8 mouse cellular contexts compared by ENCODE assay signal in the genomic region with DNA sequence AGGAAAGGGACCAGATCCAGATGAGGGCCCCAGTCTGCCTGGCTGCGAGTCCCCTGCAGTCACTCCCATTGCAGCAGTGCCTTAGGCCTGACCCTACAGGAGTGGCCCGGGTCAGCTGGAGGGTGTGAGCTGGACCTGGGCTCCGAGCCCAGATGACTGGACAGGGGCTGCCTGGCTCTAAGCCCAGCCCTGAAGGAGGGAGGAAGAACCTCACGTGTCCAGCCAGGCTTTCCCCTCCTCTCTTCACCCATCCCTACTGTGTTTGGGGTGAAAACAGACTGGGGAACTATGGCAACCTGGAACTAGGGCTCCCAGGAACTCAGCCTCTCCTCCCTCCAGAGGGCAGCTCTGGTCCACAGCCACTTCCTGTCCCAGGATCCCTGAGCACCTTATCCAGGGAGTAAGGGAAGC. TPM values are rescaled to one million over a fixed set of nuclear protein-coding genes. Genes with fewer than 3 reads are reported as not detected.
DNase-seq lines count a peak whose midpoint lies in the region; ATAC-seq and TF ChIP-seq lines count a peak whose summit lies in the region.

No protein-coding gene starts in this region.

- no peak overlapping the region for H3K4me2 ChIP-seq in forebrain, embryonic 15.5 days (replicated peaks)
- H3K4me2 ChIP-seq in midbrain, embryonic 16.5 days (ENCODE audit: low read length) = no peak overlapping the region

- no peak overlapping the region for H3K4me3 ChIP-seq in C2C12 (ENCODE audit: insufficient read depth, poor library complexity, severe bottlenecking)
- no peak overlapping the region for H3K4me3 ChIP-seq in forebrain, embryonic 15.5 days
- no peak overlapping the region for H3K4me3 ChIP-seq in midbrain, embryonic 16.5 days (ENCODE audit: low read depth, low read length)

- 67% methylated on average over 4 of the region's 4 CpGs for WGBS in forebrain, embryonic 15.5 days
- 62% methylated on average over 4 of the region's 4 CpGs for WGBS in midbrain, embryonic 16.5 days

- ATAC-seq in forebrain, embryonic 15.5 days (replicated peaks) = peak; percentile 13; the same call in 1 of the 2 replicates
- ATAC-seq in midbrain, embryonic 16.5 days = peak; percentile 44
- no peak for ATAC-seq in inflammation-experienced regulatory T-cells, adult 6 months

- peak overlapping the region; percentile 28 for H3ac ChIP-seq in C2C12 (ENCODE audit: control insufficient read depth, insufficient read length, low read depth)

- H3K9ac ChIP-seq in forebrain, embryonic 15.5 days (replicated peaks) = no peak overlapping the region
- H3K9ac ChIP-seq in midbrain, embryonic 16.5 days (ENCODE audit: low read depth, low read length) = no peak overlapping the region

- H3K36me3 ChIP-seq in C2C12 (ENCODE audit: control insufficient read depth, insufficient read depth) = peaks cover 7% of the 10 kb centered on the region
- peaks cover 38% of the 10 kb centered on the region for H3K36me3 ChIP-seq in forebrain, embryonic 15.5 days
- H3K36me3 ChIP-seq in midbrain, embryonic 16.5 days (ENCODE audit: control insufficient read depth, insufficient read depth, low read length) = peaks cover 22% of the 10 kb centered on the region

- intact Hi-C loops in heart, postnatal 36 days (cut with DNase I) = loop anchor here (1.0 to 5.0 kb wide), 2 partner anchors 26 to 182 kb away; a partner anchor contains a TSS

- H3K79me3 ChIP-seq in C2C12 (ENCODE audit: low read depth) = no peaks in the 10 kb centered on the region

- H3K27ac ChIP-seq in forebrain, embryonic 15.5 days (replicated peaks) = no peak overlapping the region
- H3K27ac ChIP-seq in midbrain, embryonic 16.5 days (ENCODE audit: low read length) = no peak overlapping the region

- DNase-seq in adrenal gland, adult (ENCODE audit: inconsistent age in 2 of 2, low spot score in 1 of 2) = peak; percentile 94
- DNase-seq in heart, postnatal 36 days = peak; percentile 89 to 92
- peak; percentile 60 to 71 for DNase-seq in layer of hippocampus, postnatal 10 days (ENCODE audit: low spot score in 2 of 2)
- no peak for DNase-seq in thymus, postnatal 14 days

- H3K27me3 ChIP-seq in C2C12 (ENCODE audit: control insufficient read depth, insufficient read depth, insufficient read length) = peaks cover 22% of the 10 kb centered on the region
- H3K27me3 ChIP-seq in forebrain, embryonic 15.5 days = peaks cover 10% of the 10 kb centered on the region
- peaks cover 9% of the 10 kb centered on the region for H3K27me3 ChIP-seq in midbrain, embryonic 16.5 days (ENCODE audit: control insufficient read depth, insufficient read depth, low read depth, low read length)

- H3K9me3 ChIP-seq in forebrain, embryonic 15.5 days = no peaks in the 10 kb centered on the region
- H3K9me3 ChIP-seq in midbrain, embryonic 16.5 days (replicated peaks; ENCODE audit: control insufficient read depth, low read length, poor library complexity, severe bottlenecking) = no peaks in the 10 kb centered on the region

- no peaks in the 10 kb centered on the region for H3K79me2 ChIP-seq in C2C12 (ENCODE audit: control insufficient read depth, insufficient read depth)

- TF ChIP-seq CTCF in C2C12 (IDR thresholded peaks at IDR 0.05; ENCODE audit: control insufficient read depth, insufficient read depth, insufficient read length) = no peak

- H3K4me1 ChIP-seq in forebrain, embryonic 15.5 days = no peaks in the 10 kb centered on the region
- H3K4me1 ChIP-seq in midbrain, embryonic 16.5 days (ENCODE audit: control insufficient read depth, insufficient read depth, low read length) = no peaks in the 10 kb centered on the region

TF ChIP-seq in C2C12, 6 proteins besides CTCF, POLR2A, EP300 and RAD21:
- no peak for TF ChIP-seq MYOG (IDR thresholded peaks at IDR 0.05; ENCODE audit: control insufficient read depth, extremely low read depth, insufficient read length)
- peak; percentile 78 for TF ChIP-seq USF1 (IDR thresholded peaks at IDR 0.05; ENCODE audit: low read depth)
- TF ChIP-seq MYOD1 (IDR thresholded peaks at IDR 0.05; ENCODE audit: control insufficient read depth, insufficient read length, low read depth) = no peak
- peak; percentile 15 for TF ChIP-seq MAX (IDR thresholded peaks at IDR 0.05)
TF ChIP-seq in C2C12: peak in this region for 2.

RNA-seq across cellular contexts. Expression of a gene that starts 8.6 kb away (rescaled TPM):
- 38.3 TPM for polyA plus RNA-seq in C2C12 (2012; fragmentation: generic; extraction: Trizol)
- polyA plus RNA-seq in forebrain, embryonic 15.5 days (2015; fragmentation: Nextera tagmentation; extraction: Ambion mirVana) = 111 and 112 TPM in 2 replicates
- 10 to 100 TPM; 15.3 to 16.1 TPM for total RNA-seq in heart, postnatal 36 days (2021)
- total RNA-seq in layer of hippocampus, postnatal 10 days (2021) = 10 to 100 TPM; 75.8 to 78.6 TPM
- polyA plus RNA-seq in midbrain, embryonic 16.5 days (2015; fragmentation: Nextera tagmentation; extraction: Ambion mirVana) = 119 and 123 TPM in 2 replicates
- polyA plus RNA-seq in inflammation-experienced regulatory T-cells, adult 6 months (2017; shearing (Covaris generic)) = 10 to 100 TPM; 19.0 to 21.9 (median 19.3) TPM

RNA-seq across cellular contexts. Expression of a gene that starts 11.0 kb away (rescaled TPM):
- 9.9 TPM for polyA plus RNA-seq in C2C12 (2012; fragmentation: generic; extraction: Trizol)
- polyA plus RNA-seq in forebrain, embryonic 15.5 days (2015; fragmentation: Nextera tagmentation; extraction: Ambion mirVana) = 15.3 and 15.8 TPM in 2 replicates
- total RNA-seq in heart, postnatal 36 days (2021) = 1 to 10 TPM; 6.9 to 9.9 TPM
- total RNA-seq in layer of hippocampus, postnatal 10 days (2021) = 10 to 100 TPM; 11.8 to 14.8 TPM
- polyA plus RNA-seq in midbrain, embryonic 16.5 days (2015; fragmentation: Nextera tagmentation; extraction: Ambion mirVana) = 15.4 and 17.9 TPM in 2 replicates
- 1 to 10 TPM; 4.4 to 5.8 (median 5.2) TPM for polyA plus RNA-seq in inflammation-experienced regulatory T-cells, adult 6 months (2017; shearing (Covaris generic))

RNA-seq across cellular contexts. Expression of a gene that starts 14.7 kb away (rescaled TPM):
- 0.02 TPM for polyA plus RNA-seq in C2C12 (2012; fragmentation: generic; extraction: Trizol)
- polyA plus RNA-seq in forebrain, embryonic 15.5 days (2015; fragmentation: Nextera tagmentation; extraction: Ambion mirVana) = 0.05 and 0.06 TPM in 2 replicates
- 10 to 100 TPM; 35.6 to 39.7 TPM for total RNA-seq in heart, postnatal 36 days (2021)
- 1 to 10 TPM; 4.1 to 4.7 TPM for total RNA-seq in layer of hippocampus, postnatal 10 days (2021)
- polyA plus RNA-seq in midbrain, embryonic 16.5 days (2015; fragmentation: Nextera tagmentation; extraction: Ambion mirVana) = 0.14 and 0.15 TPM in 2 replicates
- polyA plus RNA-seq in inflammation-experienced regulatory T-cells, adult 6 months (2017; shearing (Covaris generic)) = not detected

RNA-seq across cellular contexts. Expression of a gene that starts 26.3 kb away (rescaled TPM):
- polyA plus RNA-seq in C2C12 (2012; fragmentation: generic; extraction: Trizol) = not detected
- 6.8 and 7.4 TPM in 2 replicates for polyA plus RNA-seq in forebrain, embryonic 15.5 days (2015; fragmentation: Nextera tagmentation; extraction: Ambion mirVana)
- total RNA-seq in heart, postnatal 36 days (2021) = 1 to 10 TPM; 1.4 to 1.7 TPM
- 100 to 1,000 TPM; 231 to 238 TPM for total RNA-seq in layer of hippocampus, postnatal 10 days (2021)
- polyA plus RNA-seq in midbrain, embryonic 16.5 days (2015; fragmentation: Nextera tagmentation; extraction: Ambion mirVana) = 10.3 and 11.5 TPM in 2 replicates
- 1 to 10 TPM in 2 of 3 experiments, under 1 TPM in 1; 0.79 to 4.0 (median 3.7) TPM for polyA plus RNA-seq in inflammation-experienced regulatory T-cells, adult 6 months (2017; shearing (Covaris generic))

RNA-seq across cellular contexts. Expression of a gene that starts 27.3 kb away (rescaled TPM):
- 12.7 TPM for polyA plus RNA-seq in C2C12 (2012; fragmentation: generic; extraction: Trizol)
- polyA plus RNA-seq in forebrain, embryonic 15.5 days (2015; fragmentation: Nextera tagmentation; extraction: Ambion mirVana) = 17.2 and 18.2 TPM in 2 replicates
- total RNA-seq in heart, postnatal 36 days (2021) = 10 to 100 TPM; 54.4 to 55.5 TPM
- 10 to 100 TPM; 32.9 to 34.1 TPM for total RNA-seq in layer of hippocampus, postnatal 10 days (2021)
- polyA plus RNA-seq in midbrain, embryonic 16.5 days (2015; fragmentation: Nextera tagmentation; extraction: Ambion mirVana) = 19.9 and 21.0 TPM in 2 replicates
- polyA plus RNA-seq in inflammation-experienced regulatory T-cells, adult 6 months (2017; shearing (Covaris generic)) = 10 to 100 TPM; 18.8 to 22.9 (median 20.6) TPM
